Mouse (Mus musculus) bone marrow, adult 2 months (tissue): ENCODE measurements at regions not wholly inside any gene's neighbourhood (a gene's known extent, or its start where the extent isn't known, plus 50 kb on each side); places are given as distances from the start of the nearest gene placed in this dataset.

Experiments used
- H3K27ac ChIP-seq: fragments of 200-500 bp; 2 replicates; pipeline ENCODE4 v1.5.1; 2012; ENCODE audit warnings: low read depth, mild to moderate bottlenecking, control low read depth, inconsistent platforms, low read length; ENCODE audit not compliant: control insufficient read depth, poor library complexity, insufficient read depth
- H3K4me1 ChIP-seq: fragments of 200-500 bp; 2 replicates; pipeline ENCODE4 v1.6.1; 2011; ENCODE audit warnings: low read length; ENCODE audit not compliant: control insufficient read depth, insufficient read depth
- H3K4me3 ChIP-seq: fragments of 200-500 bp; replicated peaks from 2 replicates; pipeline ENCODE3; 2011; ENCODE audit warnings: mild to moderate bottlenecking, low read depth, low read length, control low read depth; ENCODE audit not compliant: control insufficient read depth
- CTCF ChIP-seq: fragments of 200-500 bp; IDR thresholded peaks from 2 replicates; pipeline ENCODE4 v1.5.1; 2011; ENCODE audit warnings: low read length, control low read depth; ENCODE audit not compliant: control insufficient read depth, insufficient read depth
- POLR2A ChIP-seq: fragments of 200-500 bp; IDR thresholded peaks from 2 replicates; pipeline ENCODE4 v1.6.1; 2011; ENCODE audit warnings: low read depth, mild to moderate bottlenecking, control low read depth, low read length, borderline replicate concordance; ENCODE audit not compliant: control insufficient read depth
- WGBS: fragments of 180-500 bp; shearing (Covaris S2); methylation state at CpG from one replicate; pipeline ENCODE4 v1.1.7; 2018; 5-methylcytosine and 5-hydroxymethylcytosine counted together

GRCm38 (mm10) chr12:25827961-25828360 is 587.1 kb downstream of the Rnf144a start:
- Histone ChIP-seq H3K4me3 (no peak overlapping the region), H3K27ac (no peak overlapping the region), H3K4me1 (no peaks in the 10 kb centered on the region)
- TF ChIP-seq POLR2A (no peak), CTCF (no peak)
- 76% methylated on average over 2 of the region's 2 CpGs for WGBS

GRCm38 (mm10) chr12:25826928-25827327 is 588.1 kb downstream of the Rnf144a start:
- TF ChIP-seq CTCF (no peak), POLR2A (no peak)
- Histone ChIP-seq H3K4me3 (no peak overlapping the region), H3K27ac (no peak overlapping the region), H3K4me1 (no peaks in the 10 kb centered on the region)
- WGBS, result 27% methylated on average over 3 of the region's 3 CpGs

GRCm38 (mm10) chr12:25826451-25826850 is 588.6 kb downstream of the Rnf144a start:
- WGBS, result 67% methylated on average over 4 of the region's 4 CpGs
- Histone ChIP-seq H3K27ac (no peak overlapping the region), H3K4me3 (no peak overlapping the region), H3K4me1 (no peaks in the 10 kb centered on the region)
- TF ChIP-seq POLR2A (no peak), CTCF (no peak)

- 63% methylated on average over 2 of the region's 2 CpGs for whole genome bisulfite sequencing
- TF ChIP-seq POLR2A (no peak), CTCF (no peak)
- no peak overlapping the region for H3K4me3 ChIP-seq
- H3K27ac ChIP-seq, result no peak overlapping the region
- no peaks in the 10 kb centered on the region for H3K4me1 ChIP-seq
Observed at GRCm38 (mm10) chr12:25816248-25816647, 598.8 kb downstream of the Rnf144a start.

- TF ChIP-seq POLR2A, result no peak
- TF ChIP-seq CTCF, result no peak
- WGBS, result 86% methylated on average over 2 of the region's 2 CpGs
- Histone ChIP-seq H3K4me1 (no peaks in the 10 kb centered on the region), H3K4me3 (no peak overlapping the region), H3K27ac (no peak overlapping the region)
Observed at GRCm38 (mm10) chr12:25795092-25795491, 620.0 kb downstream of the Rnf144a start.

- TF ChIP-seq CTCF (no peak), POLR2A (no peak)
- Histone ChIP-seq H3K4me1 (no peaks in the 10 kb centered on the region), H3K27ac (no peak overlapping the region), H3K4me3 (no peak overlapping the region)
- 61% methylated on average over 2 of the region's 2 CpGs for WGBS
Observed at GRCm38 (mm10) chr12:25794571-25794970, 620.5 kb downstream of the Rnf144a start.

GRCm38 (mm10) chr12:25792571-25793075 is 622.4 kb downstream of the Rnf144a start:
- Histone ChIP-seq H3K27ac (no peak overlapping the region), H3K4me3 (no peak overlapping the region), H3K4me1 (no peaks in the 10 kb centered on the region)
- TF ChIP-seq POLR2A, result no peak
- TF ChIP-seq CTCF, result no peak
- WGBS, result 74% methylated on average over 2 of the region's 2 CpGs

GRCm38 (mm10) chr12:25790956-25791355 is 624.1 kb downstream of the Rnf144a start:
- TF ChIP-seq CTCF (no peak), POLR2A (no peak)
- no peak overlapping the region for H3K27ac ChIP-seq
- WGBS, result 80% methylated on average over 4 of the region's 4 CpGs
- no peaks in the 10 kb centered on the region for H3K4me1 ChIP-seq
- no peak overlapping the region for H3K4me3 ChIP-seq
